Mouse (Mus musculus) urinary bladder, postnatal 4 days (tissue): Measurements from ENCODE around the gene Lilra5.
"Not testable (repeated sequence)": the region's sequence is repeated elsewhere in the genome, so short reads cannot be mapped to it uniquely, and the experiment has no call there.

Source experiments
- DNase-seq, 2 experiments: peaks; one replicate each; pipeline ENCODE4 v3.0.0; 2021 to 2022; ENCODE audit warnings: low spot score in 2 of 2

The Lilra5 gene

GRCm38 (mm10) chr7:4237454-4237853 lies at the start of gene Lilra5:
Gene Lilra5 (plus strand): TSS chr7:4237754.
- DNase-seq, result no peak

GRCm38 (mm10) chr7:4207126-4207525 lies 30.4 kb upstream of the Lilra5 start:
- DNase-seq, result no peak

DNA sequence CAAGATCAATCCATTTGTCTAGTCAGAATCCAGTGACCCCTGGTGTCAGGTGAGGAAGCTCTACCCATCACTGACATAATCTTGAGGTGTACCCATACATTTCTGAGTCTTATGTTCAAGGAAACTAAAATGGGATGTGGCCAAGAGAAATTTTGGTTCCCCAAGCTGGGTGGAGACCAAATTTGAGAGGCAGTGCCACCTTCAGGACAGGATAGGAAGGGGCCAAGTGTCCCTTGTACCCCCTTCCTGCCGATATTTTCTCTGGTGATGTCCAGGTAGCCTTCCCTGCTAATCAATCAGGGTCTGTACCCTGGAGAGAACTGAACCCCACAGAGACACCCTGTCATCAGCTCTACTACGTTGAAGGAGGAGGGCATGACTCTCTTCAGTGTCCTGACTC lies 28.9 kb upstream of the Lilra5 start:
- no peak for DNase-seq

GRCm38 (mm10) chr7:4213436-4213835 lies 24.1 kb upstream of the Lilra5 start:
- not testable (repeated sequence) for DNase-seq

DNA sequence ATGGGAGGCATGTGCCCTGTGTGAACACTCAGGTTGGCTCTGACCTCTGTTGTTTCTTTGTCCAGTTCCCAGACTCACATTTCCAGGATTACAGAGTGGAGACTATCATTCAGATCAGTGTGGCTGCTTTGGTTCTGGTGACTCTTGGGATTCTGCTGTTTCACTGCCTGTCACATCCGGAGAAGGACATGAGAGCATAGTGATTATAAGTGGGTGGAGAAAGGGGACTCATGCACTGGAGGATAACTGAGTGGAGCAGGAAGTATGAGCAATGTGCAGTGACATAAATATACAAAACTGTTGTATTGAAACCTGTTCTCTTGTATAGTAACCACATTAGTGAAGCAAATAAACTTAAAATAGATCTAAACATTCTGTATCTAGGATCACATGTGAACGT lies 22.2 kb upstream of the Lilra5 start:
- no peak for DNase-seq

DNA sequence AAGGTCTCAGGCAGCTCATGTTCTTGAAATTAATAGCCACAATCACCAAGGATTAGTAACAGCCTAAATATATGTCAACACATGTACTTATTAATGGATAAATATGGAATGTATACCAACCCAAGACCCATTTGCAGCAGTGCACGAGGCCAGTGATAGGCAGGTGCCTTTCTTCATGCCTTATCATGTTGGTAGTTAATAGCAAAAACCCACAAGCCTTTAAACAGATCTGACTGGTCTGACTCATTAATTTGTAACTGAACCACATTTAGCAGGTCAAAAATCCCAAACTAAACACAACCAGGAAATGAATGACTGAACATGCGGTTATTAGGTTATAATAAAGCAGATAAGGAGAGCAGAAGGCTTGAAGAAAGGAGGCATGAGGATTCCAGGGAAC lies 21.7 kb upstream of the Lilra5 start:
- no peak for DNase-seq

DNA sequence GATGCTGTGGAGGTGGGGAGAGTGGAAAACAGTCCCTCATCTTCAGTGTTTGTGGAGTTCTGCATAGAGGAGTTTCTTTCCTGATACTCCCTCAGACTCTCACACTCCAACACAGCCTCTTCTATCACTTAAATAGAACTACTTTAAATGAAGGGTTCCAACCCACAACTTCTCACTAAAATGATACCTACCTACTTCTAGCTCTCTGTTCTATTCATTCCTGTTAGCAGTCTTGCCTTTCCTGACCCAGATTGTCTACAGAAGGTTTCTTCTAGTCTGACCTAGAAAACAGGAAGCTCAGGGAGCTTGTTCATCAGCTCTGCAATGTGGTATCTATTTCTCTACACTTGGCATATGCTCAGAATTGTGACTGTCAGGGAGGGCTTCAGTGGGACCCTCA lies 2.0 kb upstream of the Lilra5 start:
- DNase-seq, result no peak

DNA sequence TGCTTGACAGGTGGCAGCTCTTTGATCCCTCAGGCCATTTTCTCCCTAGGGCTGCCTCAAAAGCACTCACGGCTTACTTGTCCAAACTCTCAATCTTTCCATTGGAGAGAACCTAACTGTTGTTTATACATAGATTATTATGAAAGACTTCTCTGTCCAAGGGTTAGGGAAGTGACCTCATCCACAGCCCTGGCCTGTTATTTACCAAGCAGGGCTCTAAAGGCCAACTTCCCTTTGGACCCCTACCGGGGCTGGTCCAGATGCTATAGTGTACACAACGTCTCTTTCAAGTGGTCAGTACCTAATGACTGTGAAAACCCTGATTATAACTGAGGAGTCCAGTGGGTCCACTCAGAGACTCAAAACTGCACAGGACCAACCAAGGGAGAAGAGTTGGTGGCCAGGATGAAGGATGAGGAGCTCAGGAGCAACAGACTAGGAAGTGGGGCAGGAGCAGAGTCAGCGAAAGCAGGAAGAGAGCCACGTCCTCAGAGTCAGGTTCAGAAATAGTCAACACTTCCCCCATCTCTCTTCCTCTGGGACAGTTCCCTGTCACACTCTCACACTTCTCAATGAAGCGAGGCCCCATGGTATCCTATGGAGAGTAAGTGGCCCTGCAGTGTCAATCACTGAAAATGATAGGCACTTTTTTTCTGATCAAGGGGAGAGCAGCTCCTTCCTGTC lies 1.6 kb downstream of the Lilra5 start:
- no peak for DNase-seq

DNA sequence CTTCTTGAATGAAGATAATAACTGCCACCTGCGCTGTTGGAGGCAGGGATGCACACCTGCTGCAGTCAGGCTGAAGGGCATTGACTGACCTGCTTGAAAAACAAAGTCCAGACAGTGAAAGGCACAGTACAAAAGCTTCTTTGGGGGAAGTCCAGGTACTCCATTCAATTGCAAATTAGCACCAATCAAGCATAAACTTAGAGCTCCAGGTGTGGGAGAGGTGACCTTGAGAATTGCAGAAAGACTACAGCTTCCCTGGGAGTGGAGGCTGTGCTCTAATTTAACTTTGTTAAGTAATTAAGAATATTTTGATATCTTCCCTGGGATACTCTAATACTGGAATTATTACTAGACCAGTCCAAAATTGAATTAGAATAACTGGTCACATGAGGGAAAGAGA lies 13.7 kb downstream of the Lilra5 start:
- not testable (repeated sequence) for DNase-seq

DNA sequence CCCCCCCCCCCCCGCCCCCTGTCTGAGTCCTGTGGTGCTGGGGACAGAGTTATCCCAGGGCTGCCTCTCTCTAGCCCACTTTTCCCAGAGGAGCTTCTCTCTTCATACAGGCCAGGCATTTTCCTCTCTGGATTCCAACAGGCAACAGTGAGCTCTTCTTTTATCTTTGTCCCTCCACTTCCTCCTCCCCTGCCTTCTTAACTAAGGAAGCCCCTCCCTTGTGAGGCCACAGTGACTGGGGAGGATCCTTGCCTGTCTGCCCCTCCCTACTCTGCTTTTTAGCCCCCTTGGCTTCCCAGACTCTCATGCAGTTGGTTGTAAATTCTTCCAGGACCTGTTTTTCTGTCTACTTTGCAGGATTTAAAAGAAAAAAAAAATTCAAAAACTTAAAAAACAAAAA lies 18.5 kb downstream of the Lilra5 start:
- not testable (repeated sequence) for DNase-seq

- DNase-seq, result not testable (repeated sequence)
Measured at GRCm38 (mm10) chr7:4260521-4260920, 23.0 kb downstream of the Lilra5 start.

DNA sequence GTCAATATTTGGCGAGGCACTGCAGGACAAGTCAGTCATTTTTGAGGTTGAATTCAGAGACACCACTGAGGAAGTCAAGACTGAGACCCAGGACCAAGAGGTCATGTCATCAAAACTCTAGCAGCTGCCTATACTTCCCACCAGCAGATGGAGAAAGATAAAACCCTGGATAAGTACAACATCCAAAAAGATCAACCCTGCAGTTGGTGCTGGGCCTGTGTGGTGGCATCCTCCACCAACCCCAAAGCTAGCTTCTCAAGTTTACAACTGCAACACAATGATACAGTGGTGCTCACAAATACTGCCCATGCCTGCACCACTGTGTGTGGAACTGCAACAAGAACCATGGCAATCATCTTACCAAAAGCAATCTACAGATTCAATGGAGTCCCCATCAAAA lies 34.6 kb downstream of the Lilra5 start:
- not testable (repeated sequence) for DNase-seq

GRCm38 (mm10) chr7:4273874-4274273 lies 36.3 kb downstream of the Lilra5 start:
- DNase-seq, result not testable (repeated sequence)

DNA sequence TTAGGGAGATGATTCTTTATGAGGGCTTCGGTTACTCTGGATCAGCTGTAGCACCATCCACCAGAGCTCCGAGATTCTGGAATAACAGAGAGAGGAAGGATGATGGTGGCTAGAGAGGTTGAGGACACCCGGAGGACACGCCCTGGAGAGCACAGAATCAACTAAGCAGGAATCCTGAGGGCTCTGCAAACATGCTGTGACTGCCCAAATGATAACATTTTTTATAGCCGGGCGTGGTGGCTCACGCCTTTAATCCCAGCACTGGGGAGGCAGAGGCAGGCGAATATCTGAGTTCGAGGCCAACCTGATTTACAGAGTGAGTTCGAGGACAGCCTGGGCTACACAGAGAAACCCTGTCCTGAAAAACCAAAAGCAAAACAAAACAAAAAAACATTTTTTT lies 37.9 kb downstream of the Lilra5 start:
- DNase-seq, result not testable (repeated sequence)

DNA sequence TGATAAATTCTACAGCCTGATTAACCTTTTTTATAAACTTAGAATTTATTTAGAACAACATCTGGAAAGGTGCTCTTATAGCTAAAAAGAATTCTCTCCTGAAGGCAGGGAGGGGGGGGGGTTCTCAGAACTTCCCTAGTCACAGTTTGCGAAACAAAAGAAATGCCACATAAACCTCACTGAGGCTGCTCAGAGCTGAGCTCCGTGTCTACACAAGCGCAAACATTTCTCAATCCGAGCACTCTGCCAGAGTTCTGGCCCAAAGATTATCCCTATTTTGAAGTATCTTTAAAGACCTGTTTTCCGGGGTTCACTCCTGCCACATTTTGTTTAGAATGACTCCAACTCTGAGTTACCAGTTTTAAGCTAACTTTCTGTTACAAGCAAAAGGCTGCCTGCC lies 55.1 kb downstream of the Lilra5 start:
- DNase-seq, result no peak
